In the genomic region with DNA sequence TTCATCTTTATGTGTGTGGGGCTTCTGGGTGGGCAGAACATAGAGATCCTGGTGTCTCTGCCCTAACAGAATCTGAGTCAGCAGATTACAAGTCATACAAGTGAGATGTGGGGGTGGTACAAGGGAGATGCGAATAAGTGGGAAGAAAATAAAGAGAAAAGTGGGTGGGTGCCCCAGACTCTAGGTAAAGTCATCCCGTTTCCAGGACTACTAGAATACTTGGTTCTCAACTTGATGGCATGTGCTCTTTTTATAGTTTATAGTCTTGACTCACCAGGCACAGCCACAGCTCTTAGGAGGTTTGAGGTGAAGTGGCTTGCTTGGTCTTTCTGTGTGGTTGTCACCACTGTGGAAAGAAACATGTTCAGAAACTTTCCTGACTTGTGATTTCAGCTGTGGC, we compare ENCODE assay signal across 18 mouse cellular contexts. TPM values are rescaled to one million over a fixed set of nuclear protein-coding genes. Genes with fewer than 3 reads are reported as not detected.
A peak's percentile ranks its signal among the peaks of the same experiment; 100 is the strongest.
DNase-seq lines count a peak whose midpoint lies in the region.
"Had no signal": no experiment of that assay in that cellular context is flagged by ENCODE, and none has a peak within 500 bp of the region (broad histone marks: within the 10 kb centered on the region; RNA-seq: fewer than 3 reads in every experiment).

No protein-coding gene starts in this region.

- peak; percentile 56 for DNase-seq in left cerebral cortex, adult 11 months (ENCODE audit: low spot score)
- no peak for DNase-seq in left cerebral cortex, postnatal 36 days (ENCODE audit: low spot score in 2 of 2)
- DNase-seq in right cerebral cortex, adult 18-20 months: peak; percentile 65
- no peak for DNase-seq in right cerebral cortex, postnatal 4 days
- DNase-seq in telencephalon, adult 2 months (ENCODE audit: low read depth, low spot score): peak; percentile 63
- no peak for DNase-seq in cerebellum, postnatal 36 days
- DNase-seq: adrenal gland, adult 8-10 months; adrenal gland, postnatal 25 days; cerebellum, adult 18-20 months; cerebellum, adult 9-10 months; cerebellum, postnatal 14 days; gastrocnemius, adult 2 months; gastrocnemius, postnatal 14 days; heart, adult 11 months; heart, postnatal 14 days; heart, postnatal 4 days had no signal

- intact Hi-C loops in left cerebral cortex, postnatal 36 days (cut with DNase I): no loop called here

RNA-seq across cellular contexts. Expression of gene Sumo3, which starts 9.8 kb away (rescaled TPM):
- total RNA-seq in left cerebral cortex, postnatal 36 days (2021): 100 to 1,000 TPM; 140 to 168 TPM

RNA-seq across cellular contexts. Expression of gene Gm49325, which starts 9.9 kb away (rescaled TPM):
- 10 to 100 TPM in 1 of 2 experiments, 1 to 10 TPM in 1; 9.8 to 18.2 TPM for total RNA-seq in left cerebral cortex, postnatal 36 days (2021)
- total RNA-seq: common myeloid progenitor, adult 5-6 weeks; hindbrain, postnatal 0 days had no signal

RNA-seq across cellular contexts. Expression of gene Pttg1ip, which starts 14.5 kb away (rescaled TPM):
- 10 to 100 TPM; 71.2 to 88.3 TPM for total RNA-seq in left cerebral cortex, postnatal 36 days (2021)

RNA-seq across cellular contexts. Expression of gene Ube2g2, which starts 26.0 kb away (rescaled TPM):
- total RNA-seq in left cerebral cortex, postnatal 36 days (2021): 10 to 100 TPM; 46.2 to 46.4 TPM

Comparison
In these comparisons a context has a peak if more than half of its experiments do, and no peak if none do; other contexts are left out.
1. DNase-seq: peak in left cerebral cortex, adult 11 months (single experiment), right cerebral cortex, adult 18-20 months (single experiment) and telencephalon, adult 2 months (single experiment); none in left cerebral cortex, postnatal 36 days (0 of 2), right cerebral cortex, postnatal 4 days (single experiment) and cerebellum, postnatal 36 days (0 of 2).